Mouse (Mus musculus): ENCODE results near the gene Ass1. TPM values are rescaled to one million over a fixed set of nuclear protein-coding genes. Genes with fewer than 3 reads are reported as not detected.
A peak's percentile ranks its signal among the peaks of the same experiment; 100 is the strongest.

Ass1 gene
- 212 and 226 TPM in 2 replicates for polyA plus RNA-seq (2015; fragmentation: Nextera tagmentation; extraction: Ambion mirVana)

DNA sequence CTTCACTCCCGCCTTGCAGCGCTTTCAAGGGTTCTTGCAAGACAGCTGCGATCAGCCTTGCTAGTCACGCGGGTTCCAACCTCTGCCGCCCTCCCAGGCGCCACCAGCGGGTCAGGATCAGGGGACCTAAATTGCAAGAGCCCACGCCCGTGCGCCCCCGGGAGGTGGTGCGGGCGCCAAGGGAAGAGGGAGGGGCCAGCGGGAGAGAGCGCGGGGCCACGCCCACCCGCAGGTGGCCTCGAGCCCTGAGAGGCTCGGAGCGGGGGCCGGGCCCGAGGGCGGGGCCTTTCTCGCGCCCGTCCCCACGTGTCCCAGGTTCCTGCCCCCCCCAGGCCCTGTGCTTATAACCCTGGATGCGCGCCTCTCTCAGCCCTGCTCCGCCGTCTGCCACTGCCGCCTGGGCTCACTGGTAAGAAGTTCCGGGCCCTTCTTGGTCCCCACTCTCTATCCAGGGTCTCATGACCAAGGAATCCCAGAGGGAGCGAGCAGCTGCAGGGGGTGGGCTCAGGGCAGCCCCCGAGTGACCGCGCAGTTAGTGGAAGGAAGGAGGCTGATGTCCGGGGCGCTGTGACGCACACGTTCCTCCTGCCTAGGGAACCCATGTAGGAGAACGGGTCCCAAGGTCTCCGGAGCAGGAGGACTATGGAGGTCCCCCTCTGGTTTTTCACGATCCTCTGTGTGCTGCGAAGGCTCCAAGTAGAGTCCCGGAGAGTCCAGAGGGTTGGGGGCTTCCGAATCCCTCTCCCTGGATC is at the start of gene Ass1:
Gene Ass1, plus strand, starts transcription at position 277 of the 752 bp plus-strand sequence.
- Histone ChIP-seq H3K9me3 (replicated peaks; ENCODE audit: control insufficient read depth, low read length) (no peaks in the 10 kb centered on the region), H3K4me3 (replicated peaks; ENCODE audit: low read length) (peak within 1 kb of the TSS; percentile 57), H3K4me2 (ENCODE audit: low read depth, low read length) (peak within 1 kb of the TSS; percentile 77), H3K36me3 (ENCODE audit: control insufficient read depth, insufficient read depth, low read length) (no peaks in the 10 kb centered on the region), H3K4me1 (ENCODE audit: control insufficient read depth, insufficient read depth, low read length) (peaks cover 6% of the 10 kb centered on the region), H3K9ac (ENCODE audit: low read length) (peak within 1 kb of the TSS; percentile 73), H3K27me3 (ENCODE audit: control insufficient read depth, insufficient read depth, low read length) (0 out of 2 replicates have a peak, but pooled peaks cover 3% of the 10 kb centered on the region), H3K27ac (ENCODE audit: low read length) (peak within 1 kb of the TSS; percentile 70)
- under 1% methylated on average over 48 of the region's 49 CpGs for WGBS
- ATAC-seq (ENCODE audit: insufficient read depth, low FRiP score): peak; percentile 93

DNA sequence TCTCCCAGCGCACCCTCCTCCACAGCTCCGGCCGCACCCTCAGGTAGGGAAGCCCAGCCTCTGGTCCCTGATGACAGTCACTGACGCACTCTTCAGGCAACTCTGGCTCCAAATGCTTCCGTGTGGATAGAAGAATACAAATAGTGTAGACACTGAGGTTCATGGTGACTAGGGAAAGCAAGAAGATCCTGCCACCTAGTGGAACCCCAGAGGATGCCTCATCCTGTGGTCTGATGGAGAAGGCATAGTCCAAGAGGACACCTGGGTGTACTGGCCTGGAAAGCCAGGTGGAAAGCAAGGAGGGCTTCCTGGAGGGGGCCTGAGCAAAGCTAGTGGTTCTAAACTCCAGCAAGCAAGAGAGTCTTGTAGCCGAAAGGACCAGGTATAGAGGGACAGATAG is 49.1 kb upstream of the Ass1 start:
- Histone ChIP-seq H3K27me3 (ENCODE audit: control insufficient read depth, insufficient read depth, low read length) (no peaks in the 10 kb centered on the region), H3K36me3 (ENCODE audit: control insufficient read depth, insufficient read depth, low read length) (no peaks in the 10 kb centered on the region), H3K9ac (ENCODE audit: low read length) (no peak overlapping the region), H3K4me3 (replicated peaks; ENCODE audit: low read length) (no peak overlapping the region), H3K27ac (ENCODE audit: low read length) (no peak overlapping the region), H3K4me1 (ENCODE audit: control insufficient read depth, insufficient read depth, low read length) (peaks cover 6% of the 10 kb centered on the region; the same call in 1 of the 2 replicates), H3K4me2 (ENCODE audit: low read depth, low read length) (no peak overlapping the region), H3K9me3 (replicated peaks; ENCODE audit: control insufficient read depth, low read length) (no peaks in the 10 kb centered on the region)
- ATAC-seq (ENCODE audit: insufficient read depth, low FRiP score): no peak
- WGBS: 71% methylated on average over 6 of the region's 6 CpGs

DNA sequence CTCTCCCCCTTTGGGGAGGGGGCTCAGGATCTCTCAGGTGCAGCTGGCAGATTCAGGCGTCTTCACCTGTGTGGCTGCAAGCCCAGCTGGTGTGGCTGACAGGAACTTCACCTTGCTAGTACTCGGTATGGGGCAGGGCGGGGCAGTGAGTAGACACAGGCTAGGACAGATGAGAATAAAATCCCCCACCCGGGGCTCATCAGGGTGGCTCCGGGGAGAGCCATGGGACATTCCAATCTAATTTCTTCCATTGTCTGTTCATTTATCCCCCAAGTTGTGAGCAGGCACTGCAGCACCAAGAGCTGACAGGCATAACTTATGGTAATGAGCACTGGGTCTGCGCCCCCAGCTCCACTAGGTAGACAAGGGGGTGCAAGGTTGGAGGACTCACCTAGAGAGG is 47.4 kb upstream of the Ass1 start:
- H3K36me3 ChIP-seq (ENCODE audit: control insufficient read depth, insufficient read depth, low read length): no peaks in the 10 kb centered on the region
- H3K9me3 ChIP-seq (replicated peaks; ENCODE audit: control insufficient read depth, low read length): no peaks in the 10 kb centered on the region
- H3K27me3 ChIP-seq (ENCODE audit: control insufficient read depth, insufficient read depth, low read length): no peaks in the 10 kb centered on the region
- 47% methylated on average over 6 of the region's 6 CpGs for WGBS
- no peak overlapping the region for H3K9ac ChIP-seq (ENCODE audit: low read length)
- H3K4me2 ChIP-seq (ENCODE audit: low read depth, low read length): no peak overlapping the region
- no peak for ATAC-seq (ENCODE audit: insufficient read depth, low FRiP score)
- H3K4me1 ChIP-seq (ENCODE audit: control insufficient read depth, insufficient read depth, low read length): peaks cover 6% of the 10 kb centered on the region; the same call in 1 of the 2 replicates
- no peak overlapping the region for H3K4me3 ChIP-seq (replicated peaks; ENCODE audit: low read length)
- no peak overlapping the region for H3K27ac ChIP-seq (ENCODE audit: low read length)

DNA sequence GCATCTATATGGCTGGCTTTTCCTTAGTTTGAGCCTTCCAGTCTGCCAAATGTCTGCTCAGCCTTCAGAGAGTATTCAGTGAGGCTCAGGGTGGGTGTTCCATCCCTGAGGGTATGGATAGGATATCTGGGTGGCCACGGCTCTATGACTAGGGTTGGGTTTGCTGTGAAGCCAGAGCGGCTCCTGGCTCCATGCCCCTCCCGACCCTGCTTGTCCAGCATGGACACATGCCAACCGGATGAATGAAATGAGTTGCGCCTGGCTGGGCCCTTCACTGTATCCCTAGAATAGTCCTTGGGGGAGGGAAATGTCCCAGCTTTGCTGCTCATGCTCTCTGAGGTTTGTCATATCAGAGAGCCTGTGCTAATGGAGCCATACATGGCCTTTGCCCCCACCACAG is 38.5 kb upstream of the Ass1 start:
- Histone ChIP-seq H3K4me3 (replicated peaks; ENCODE audit: low read length) (no peak overlapping the region), H3K27ac (ENCODE audit: low read length) (no peak overlapping the region), H3K9me3 (replicated peaks; ENCODE audit: control insufficient read depth, low read length) (no peaks in the 10 kb centered on the region), H3K9ac (ENCODE audit: low read length) (no peak overlapping the region), H3K4me2 (ENCODE audit: low read depth, low read length) (no peak overlapping the region), H3K4me1 (ENCODE audit: control insufficient read depth, insufficient read depth, low read length) (no peaks in the 10 kb centered on the region), H3K27me3 (ENCODE audit: control insufficient read depth, insufficient read depth, low read length) (no peaks in the 10 kb centered on the region), H3K36me3 (ENCODE audit: control insufficient read depth, insufficient read depth, low read length) (no peaks in the 10 kb centered on the region)
- WGBS: 74% methylated on average over 5 of the region's 5 CpGs
- ATAC-seq (ENCODE audit: insufficient read depth, low FRiP score): no peak

DNA sequence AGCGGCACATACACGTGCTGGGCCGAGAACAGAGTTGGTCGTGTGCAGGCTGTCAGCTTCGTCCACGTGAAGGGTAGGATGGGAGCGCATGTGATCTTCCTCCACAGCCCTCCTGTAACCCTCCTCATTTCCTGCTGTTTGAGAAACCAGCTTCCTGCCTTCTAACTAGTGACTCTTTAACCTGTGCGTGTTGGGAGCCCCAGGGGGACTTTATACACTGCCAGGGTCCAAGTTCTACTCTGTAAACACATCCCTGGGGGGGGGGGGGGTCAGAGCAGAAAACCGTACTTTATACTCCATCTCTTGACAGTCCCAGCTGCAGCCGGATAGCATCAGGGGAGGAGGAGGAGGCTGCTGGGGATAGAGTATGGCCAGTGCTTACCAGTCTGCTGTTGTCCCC is 35.3 kb upstream of the Ass1 start:
- no peak overlapping the region for H3K4me3 ChIP-seq (replicated peaks; ENCODE audit: low read length)
- ATAC-seq (ENCODE audit: insufficient read depth, low FRiP score): no peak
- no peak overlapping the region for H3K4me2 ChIP-seq (ENCODE audit: low read depth, low read length)
- no peak overlapping the region for H3K9ac ChIP-seq (ENCODE audit: low read length)
- WGBS: 64% methylated on average over 10 of the region's 10 CpGs
- no peaks in the 10 kb centered on the region for H3K9me3 ChIP-seq (replicated peaks; ENCODE audit: control insufficient read depth, low read length)
- H3K27ac ChIP-seq (ENCODE audit: low read length): no peak overlapping the region
- no peaks in the 10 kb centered on the region for H3K27me3 ChIP-seq (ENCODE audit: control insufficient read depth, insufficient read depth, low read length)
- no peaks in the 10 kb centered on the region for H3K36me3 ChIP-seq (ENCODE audit: control insufficient read depth, insufficient read depth, low read length)
- H3K4me1 ChIP-seq (ENCODE audit: control insufficient read depth, insufficient read depth, low read length): no peaks in the 10 kb centered on the region

DNA sequence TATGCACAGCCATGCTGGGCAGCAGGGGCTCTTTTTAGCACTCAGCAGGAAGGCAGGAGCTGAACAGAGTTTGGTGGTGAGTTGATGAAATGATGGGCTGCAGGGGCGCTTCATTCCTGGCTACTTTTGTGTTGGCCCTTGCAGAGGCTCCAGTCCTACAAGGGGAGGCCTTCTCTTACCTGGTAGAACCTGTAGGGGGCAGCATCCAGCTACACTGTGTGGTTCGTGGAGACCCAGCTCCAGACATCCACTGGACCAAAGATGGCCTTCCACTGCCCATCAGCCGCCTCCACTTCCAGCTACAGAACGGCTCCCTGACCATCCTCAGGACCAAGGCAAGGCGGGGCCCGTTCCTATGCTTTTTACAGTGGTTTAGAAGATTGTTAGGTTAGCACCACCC is 34.4 kb upstream of the Ass1 start:
- Histone ChIP-seq H3K9ac (ENCODE audit: low read length) (no peak overlapping the region), H3K27ac (ENCODE audit: low read length) (no peak overlapping the region), H3K4me1 (ENCODE audit: control insufficient read depth, insufficient read depth, low read length) (no peaks in the 10 kb centered on the region), H3K27me3 (ENCODE audit: control insufficient read depth, insufficient read depth, low read length) (no peaks in the 10 kb centered on the region), H3K9me3 (replicated peaks; ENCODE audit: control insufficient read depth, low read length) (no peaks in the 10 kb centered on the region), H3K36me3 (ENCODE audit: control insufficient read depth, insufficient read depth, low read length) (no peaks in the 10 kb centered on the region), H3K4me2 (ENCODE audit: low read depth, low read length) (no peak overlapping the region), H3K4me3 (replicated peaks; ENCODE audit: low read length) (no peak overlapping the region)
- peak; percentile 62; the same call in 1 of the 2 replicates for ATAC-seq (ENCODE audit: insufficient read depth, low FRiP score)
- WGBS: 51% methylated on average over 6 of the region's 6 CpGs

DNA sequence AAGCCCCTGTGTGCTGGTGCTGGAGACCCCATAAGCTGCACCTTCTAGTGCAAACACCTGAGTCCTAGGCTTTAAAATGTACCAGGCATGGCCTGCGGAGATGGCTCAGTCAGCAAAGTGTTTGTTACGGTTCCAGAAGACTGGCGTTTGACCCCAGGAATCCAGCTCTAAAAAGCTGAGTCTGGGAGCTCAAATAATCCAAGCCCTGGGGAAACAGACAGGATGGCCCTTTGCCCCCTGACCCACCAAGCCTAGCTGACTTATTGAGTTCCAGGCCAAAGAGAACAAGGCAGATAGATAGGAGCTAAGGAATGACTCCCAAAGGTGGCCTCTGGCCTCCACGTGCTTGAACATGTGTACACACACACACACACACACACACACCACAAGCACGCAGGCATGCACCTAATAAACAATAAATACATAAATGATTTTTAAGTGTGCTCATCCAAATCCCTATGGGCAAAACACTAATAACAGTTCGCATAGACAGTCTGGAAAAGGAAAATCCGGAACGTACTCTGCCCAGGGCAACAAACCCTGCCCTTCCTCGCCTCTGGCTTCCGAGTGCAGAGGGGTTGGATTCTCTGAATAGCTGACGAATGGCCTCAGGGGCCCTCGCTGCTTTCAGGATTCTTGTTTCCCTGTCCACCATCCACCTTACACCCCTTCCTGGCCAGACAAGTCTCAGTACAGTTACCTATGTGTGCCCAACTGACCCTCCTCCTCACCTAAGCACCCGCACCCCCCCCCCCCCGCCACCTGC is 32.3 kb upstream of the Ass1 start:
- 62% methylated on average over 14 of the region's 14 CpGs for WGBS
- no peaks in the 10 kb centered on the region for H3K4me1 ChIP-seq (ENCODE audit: control insufficient read depth, insufficient read depth, low read length)
- no peaks in the 10 kb centered on the region for H3K27me3 ChIP-seq (ENCODE audit: control insufficient read depth, insufficient read depth, low read length)
- H3K4me2 ChIP-seq (ENCODE audit: low read depth, low read length): no peak overlapping the region
- H3K27ac ChIP-seq (ENCODE audit: low read length): no peak overlapping the region
- no peak for ATAC-seq (ENCODE audit: insufficient read depth, low FRiP score)
- no peak overlapping the region for H3K9ac ChIP-seq (ENCODE audit: low read length)
- H3K36me3 ChIP-seq (ENCODE audit: control insufficient read depth, insufficient read depth, low read length): no peaks in the 10 kb centered on the region
- no peak overlapping the region for H3K4me3 ChIP-seq (replicated peaks; ENCODE audit: low read length)
- H3K9me3 ChIP-seq (replicated peaks; ENCODE audit: control insufficient read depth, low read length): no peaks in the 10 kb centered on the region

DNA sequence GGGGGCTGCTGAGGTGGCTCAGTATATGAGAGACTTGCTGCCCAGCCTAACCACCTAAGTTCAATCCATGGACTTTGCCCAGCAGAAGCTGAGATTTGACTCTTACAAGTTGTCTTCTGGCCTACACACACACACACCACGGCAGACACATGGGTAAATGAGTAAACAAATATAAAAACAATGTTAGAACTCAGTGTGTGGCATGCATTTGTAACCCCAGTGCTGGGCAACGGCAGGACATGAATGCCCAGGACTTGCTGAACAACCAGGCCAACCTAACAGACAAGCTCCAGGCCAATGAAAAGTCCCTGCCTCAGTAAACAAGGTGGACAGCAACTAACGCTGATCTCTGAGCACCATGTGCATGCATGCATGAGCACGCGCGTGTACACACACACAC is 30.4 kb upstream of the Ass1 start:
- no peak for ATAC-seq (ENCODE audit: insufficient read depth, low FRiP score)
- Histone ChIP-seq H3K9ac (ENCODE audit: low read length) (no peak overlapping the region), H3K27me3 (ENCODE audit: control insufficient read depth, insufficient read depth, low read length) (no peaks in the 10 kb centered on the region), H3K4me2 (ENCODE audit: low read depth, low read length) (no peak overlapping the region), H3K4me3 (replicated peaks; ENCODE audit: low read length) (no peak overlapping the region), H3K4me1 (ENCODE audit: control insufficient read depth, insufficient read depth, low read length) (no peaks in the 10 kb centered on the region), H3K27ac (ENCODE audit: low read length) (no peak overlapping the region), H3K36me3 (ENCODE audit: control insufficient read depth, insufficient read depth, low read length) (no peaks in the 10 kb centered on the region), H3K9me3 (replicated peaks; ENCODE audit: control insufficient read depth, low read length) (no peaks in the 10 kb centered on the region)
- WGBS: 78% methylated on average over 6 of the region's 6 CpGs

DNA sequence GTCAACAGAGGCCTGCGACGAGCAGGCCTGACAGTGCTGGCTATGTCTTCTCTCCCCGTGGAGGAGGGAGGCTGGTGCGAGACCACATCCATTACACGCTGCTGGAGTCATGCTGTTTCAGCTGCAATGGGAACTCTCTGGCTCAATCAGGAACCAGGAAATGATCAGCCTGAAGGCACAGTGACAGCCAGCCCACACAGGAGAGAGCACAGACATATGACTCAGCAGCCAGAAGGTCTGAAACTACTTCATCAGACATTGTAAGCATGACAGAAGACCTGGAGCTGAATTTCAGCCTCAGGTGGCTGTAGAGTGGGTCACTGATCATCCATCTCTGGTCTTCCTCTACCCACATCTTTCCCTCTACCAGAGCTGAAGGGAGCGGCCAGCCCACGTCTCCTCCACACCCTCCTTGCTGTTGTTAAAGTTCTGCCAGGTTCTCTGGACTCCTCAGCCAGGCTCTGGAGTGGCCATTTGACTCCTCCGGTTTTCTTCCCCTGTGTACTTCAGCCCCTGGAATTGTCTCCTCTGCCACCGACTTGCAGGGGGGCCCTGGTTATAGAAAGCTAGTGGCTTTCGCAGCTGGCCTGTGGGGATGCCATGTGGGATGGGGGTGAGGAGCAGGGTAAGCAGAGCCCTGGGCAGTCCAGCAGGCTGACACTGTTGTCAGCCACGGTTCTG is 27.4 kb upstream of the Ass1 start:
- peak; percentile 68 for ATAC-seq (ENCODE audit: insufficient read depth, low FRiP score)
- no peak overlapping the region for H3K27ac ChIP-seq (ENCODE audit: low read length)
- no peaks in the 10 kb centered on the region for H3K9me3 ChIP-seq (replicated peaks; ENCODE audit: control insufficient read depth, low read length)
- 57% methylated on average over 11 of the region's 11 CpGs for WGBS
- H3K36me3 ChIP-seq (ENCODE audit: control insufficient read depth, insufficient read depth, low read length): no peaks in the 10 kb centered on the region
- H3K4me2 ChIP-seq (ENCODE audit: low read depth, low read length): no peak overlapping the region
- H3K4me1 ChIP-seq (ENCODE audit: control insufficient read depth, insufficient read depth, low read length): no peaks in the 10 kb centered on the region
- no peak overlapping the region for H3K4me3 ChIP-seq (replicated peaks; ENCODE audit: low read length)
- no peaks in the 10 kb centered on the region for H3K27me3 ChIP-seq (ENCODE audit: control insufficient read depth, insufficient read depth, low read length)
- H3K9ac ChIP-seq (ENCODE audit: low read length): no peak overlapping the region
